Mouse (Mus musculus) bone marrow macrophage, adult 2 months (primary cell): ENCODE measurements around the gene Grm4. TPM values are rescaled to one million over a fixed set of nuclear protein-coding genes. Genes with fewer than 3 reads are reported as not detected.

Experiments
- H3K27ac ChIP-seq: 2 replicates; pipeline ENCODE4 v1.5.1; 2012; ENCODE audit warnings: low read depth, low read length; ENCODE audit not compliant: insufficient read depth
- H3K4me1 ChIP-seq: 2 replicates; pipeline ENCODE4 v1.6.1; 2012; ENCODE audit warnings: low read length; ENCODE audit not compliant: control insufficient read depth, insufficient read depth
- H3K4me3 ChIP-seq: 2 replicates; pipeline ENCODE4 v1.5.1; 2012; ENCODE audit warnings: mild to moderate bottlenecking, low read length, moderate library complexity; ENCODE audit not compliant: insufficient read depth
- CTCF ChIP-seq: IDR thresholded peaks from 2 replicates; pipeline ENCODE4 v1.5.1; 2012; ENCODE audit warnings: low read depth, mild to moderate bottlenecking, low read length, moderate library complexity
- POLR2A ChIP-seq: IDR thresholded peaks from 2 replicates; pipeline ENCODE4 v1.6.1; 2012; ENCODE audit warnings: mild to moderate bottlenecking, low read depth, low read length, borderline replicate concordance
- polyA plus RNA-seq: library from polyadenylated mRNA; stranded (reverse); fragments of >200 nt; gene quantifications from 2 replicates; pipeline ENCODE4 v1.2.4, GENCODE M21; 2012; ENCODE audit not compliant: missing spikeins, insufficient read depth, insufficient read length

Grm4 gene
- polyA plus RNA-seq, 1 experiment = not detected

GRCm38 (mm10) chr17:27466620-27467019 lies 54.6 kb downstream of the Grm4 start:
- Histone ChIP-seq H3K4me1 (no peaks in the 10 kb centered on the region), H3K27ac (no peak overlapping the region), H3K4me3 (no peak overlapping the region)
- no peak for TF ChIP-seq CTCF
- no peak for TF ChIP-seq POLR2A

GRCm38 (mm10) chr17:27465924-27466323 lies 55.3 kb downstream of the Grm4 start:
- no peak for TF ChIP-seq POLR2A
- no peak for TF ChIP-seq CTCF
- H3K4me1 ChIP-seq = no peaks in the 10 kb centered on the region
- H3K4me3 ChIP-seq = no peak overlapping the region
- H3K27ac ChIP-seq = no peak overlapping the region

GRCm38 (mm10) chr17:27464327-27464962 lies 56.8 kb downstream of the Grm4 start:
- H3K4me1 ChIP-seq = no peaks in the 10 kb centered on the region
- H3K4me3 ChIP-seq = no peak overlapping the region
- no peak for TF ChIP-seq CTCF
- no peak for TF ChIP-seq POLR2A
- H3K27ac ChIP-seq = no peak overlapping the region

- no peak overlapping the region for H3K27ac ChIP-seq
- H3K4me1 ChIP-seq = no peaks in the 10 kb centered on the region
- TF ChIP-seq CTCF (no peak), POLR2A (no peak)
- no peak overlapping the region for H3K4me3 ChIP-seq
Observed at GRCm38 (mm10) chr17:27459979-27460378, 61.2 kb downstream of the Grm4 start.

- no peak overlapping the region for H3K27ac ChIP-seq
- H3K4me3 ChIP-seq = no peak overlapping the region
- TF ChIP-seq POLR2A (no peak), CTCF (no peak)
- H3K4me1 ChIP-seq = no peaks in the 10 kb centered on the region
Observed at GRCm38 (mm10) chr17:27459241-27459640, 62.0 kb downstream of the Grm4 start.

- Histone ChIP-seq H3K4me3 (no peak overlapping the region), H3K4me1 (no peaks in the 10 kb centered on the region), H3K27ac (no peak overlapping the region)
- TF ChIP-seq CTCF (no peak), POLR2A (no peak)
Observed at GRCm38 (mm10) chr17:27457863-27458494, 63.2 kb downstream of the Grm4 start.

- TF ChIP-seq CTCF (no peak), POLR2A (no peak)
- Histone ChIP-seq H3K27ac (no peak overlapping the region), H3K4me1 (no peaks in the 10 kb centered on the region), H3K4me3 (no peak overlapping the region)
Observed at GRCm38 (mm10) chr17:27457038-27457577, 64.1 kb downstream of the Grm4 start.

- no peak overlapping the region for H3K4me3 ChIP-seq
- H3K27ac ChIP-seq = no peak overlapping the region
- TF ChIP-seq CTCF = no peak
- TF ChIP-seq POLR2A = no peak
- no peaks in the 10 kb centered on the region for H3K4me1 ChIP-seq
Observed at GRCm38 (mm10) chr17:27456364-27456763, 64.8 kb downstream of the Grm4 start.

- H3K4me3 ChIP-seq = no peak overlapping the region
- H3K4me1 ChIP-seq = no peaks in the 10 kb centered on the region
- no peak for TF ChIP-seq POLR2A
- no peak for TF ChIP-seq CTCF
- H3K27ac ChIP-seq = no peak overlapping the region
Observed at GRCm38 (mm10) chr17:27455012-27455784, 66.0 kb downstream of the Grm4 start.
